Mouse (Mus musculus): ENCODE results near the gene Trappc5. TPM values are rescaled to one million over a fixed set of nuclear protein-coding genes. Genes with fewer than 3 reads are reported as not detected.

Trappc5 gene
- polyA plus RNA-seq, 1 experiment from 2014 or later = 41.5 TPM

- Histone ChIP-seq H3K36me3 (peaks cover 47% of the 10 kb centered on the region), H3K4me3 (no peak overlapping the region), H3K9me3 (no peaks in the 10 kb centered on the region), H3K4me1 (peaks cover 16% of the 10 kb centered on the region), H3K4me2 (replicated peaks) (no peak overlapping the region), H3K27me3 (no peaks in the 10 kb centered on the region), H3K9ac (no peak overlapping the region), H3K27ac (no peak overlapping the region)
- ATAC-seq (ENCODE audit: low FRiP score, low read depth) = no peak
- 91% methylated on average over 5 of the region's 5 CpGs for WGBS
These were observed 3.6 kb downstream of the Trappc5 start for GRCm38 (mm10) chr8:3679656-3680055.

- no peaks in the 10 kb centered on the region for H3K27me3 ChIP-seq
- no peak overlapping the region for H3K27ac ChIP-seq
- no peak overlapping the region for H3K4me3 ChIP-seq
- peaks cover 8% of the 10 kb centered on the region for H3K4me1 ChIP-seq
- H3K9me3 ChIP-seq = no peaks in the 10 kb centered on the region
- WGBS = 90% methylated on average over 5 of the region's 5 CpGs
- no peak overlapping the region for H3K9ac ChIP-seq
- peaks cover 47% of the 10 kb centered on the region for H3K36me3 ChIP-seq
- no peak overlapping the region for H3K4me2 ChIP-seq (replicated peaks)
- no peak for ATAC-seq (ENCODE audit: low FRiP score, low read depth)
These were observed 6.3 kb downstream of the Trappc5 start for GRCm38 (mm10) chr8:3682435-3682834.

GRCm38 (mm10) chr8:3683408-3684176 is 7.5 kb downstream of the Trappc5 start:
- WGBS = 66% methylated on average over 6 of the region's 6 CpGs

GRCm38 (mm10) chr8:3684530-3684929 is 8.4 kb downstream of the Trappc5 start:
- no peak overlapping the region for H3K27ac ChIP-seq
- no peak overlapping the region for H3K4me3 ChIP-seq
- H3K4me1 ChIP-seq = no peaks in the 10 kb centered on the region
- ATAC-seq (ENCODE audit: low FRiP score, low read depth) = no peak
- H3K9ac ChIP-seq = no peak overlapping the region
- no peaks in the 10 kb centered on the region for H3K27me3 ChIP-seq
- H3K9me3 ChIP-seq = no peaks in the 10 kb centered on the region
- H3K36me3 ChIP-seq = peaks cover 36% of the 10 kb centered on the region
- H3K4me2 ChIP-seq (replicated peaks) = no peak overlapping the region

More at GRCm38 (mm10) chr8:3683408-3684176, 7.5 kb downstream of the Trappc5 start:
- Histone ChIP-seq H3K4me1 (no peaks in the 10 kb centered on the region), H3K9ac (no peak overlapping the region), H3K27me3 (no peaks in the 10 kb centered on the region), H3K4me2 (replicated peaks) (no peak overlapping the region), H3K9me3 (no peaks in the 10 kb centered on the region), H3K36me3 (peaks cover 45% of the 10 kb centered on the region), H3K27ac (no peak overlapping the region), H3K4me3 (no peak overlapping the region)
- no peak for ATAC-seq (ENCODE audit: low FRiP score, low read depth)

- no peak overlapping the region for H3K27ac ChIP-seq
- no peaks in the 10 kb centered on the region for H3K27me3 ChIP-seq
- no peak overlapping the region for H3K9ac ChIP-seq
- H3K36me3 ChIP-seq = peaks cover 27% of the 10 kb centered on the region
- no peaks in the 10 kb centered on the region for H3K9me3 ChIP-seq
- no peaks in the 10 kb centered on the region for H3K4me1 ChIP-seq
- no peak overlapping the region for H3K4me3 ChIP-seq
- ATAC-seq (ENCODE audit: low FRiP score, low read depth) = no peak
- 75% methylated on average over 5 of the region's 5 CpGs for WGBS
- no peak overlapping the region for H3K4me2 ChIP-seq (replicated peaks)
These were observed 9.3 kb downstream of the Trappc5 start for GRCm38 (mm10) chr8:3685422-3685821.

- Histone ChIP-seq H3K4me1 (no peaks in the 10 kb centered on the region), H3K9ac (no peak overlapping the region), H3K27me3 (no peaks in the 10 kb centered on the region), H3K4me2 (replicated peaks) (no peak overlapping the region), H3K9me3 (no peaks in the 10 kb centered on the region), H3K27ac (no peak overlapping the region), H3K36me3 (peaks cover 7% of the 10 kb centered on the region), H3K4me3 (no peak overlapping the region)
- ATAC-seq (ENCODE audit: low FRiP score, low read depth) = no peak
- WGBS = 75% methylated on average over 6 of the region's 6 CpGs
These were observed 11.4 kb downstream of the Trappc5 start for GRCm38 (mm10) chr8:3687537-3687936.

GRCm38 (mm10) chr8:3690774-3691173 is 14.7 kb downstream of the Trappc5 start:
- no peaks in the 10 kb centered on the region for H3K27me3 ChIP-seq
- H3K9me3 ChIP-seq = no peaks in the 10 kb centered on the region
- no peak overlapping the region for H3K4me2 ChIP-seq (replicated peaks)
- WGBS = 66% methylated on average over 3 of the region's 3 CpGs
- no peak overlapping the region for H3K27ac ChIP-seq
- H3K9ac ChIP-seq = no peak overlapping the region
- H3K4me1 ChIP-seq = no peaks in the 10 kb centered on the region
- H3K36me3 ChIP-seq = no peaks in the 10 kb centered on the region
- H3K4me3 ChIP-seq = no peak overlapping the region
- ATAC-seq (ENCODE audit: low FRiP score, low read depth) = no peak

- 56% methylated on average over 3 of the region's 3 CpGs for WGBS
- Histone ChIP-seq H3K4me2 (replicated peaks) (no peak within 1 kb of the TSS), H3K36me3 (no peaks in the 10 kb centered on the region), H3K9ac (no peak within 1 kb of the TSS), H3K27me3 (no peaks in the 10 kb centered on the region), H3K4me1 (no peaks in the 10 kb centered on the region), H3K4me3 (no peak within 1 kb of the TSS), H3K27ac (no peak within 1 kb of the TSS), H3K9me3 (no peaks in the 10 kb centered on the region)
- ATAC-seq (ENCODE audit: low FRiP score, low read depth) = no peak
These were observed 18.0 kb downstream of the Trappc5 start, which contains the start of gene Fcer2a for GRCm38 (mm10) chr8:3694121-3694520. Fcer2a (minus strand) TSS chr8:3694175.

GRCm38 (mm10) chr8:3701491-3701890 is 25.4 kb downstream of the Trappc5 start:
- Histone ChIP-seq H3K27ac (no peak overlapping the region), H3K4me2 (replicated peaks) (no peak overlapping the region), H3K4me3 (no peak overlapping the region), H3K9me3 (no peaks in the 10 kb centered on the region), H3K36me3 (no peaks in the 10 kb centered on the region), H3K9ac (no peak overlapping the region), H3K4me1 (no peaks in the 10 kb centered on the region), H3K27me3 (no peaks in the 10 kb centered on the region)
- 94% methylated on average over 1 of the region's 1 CpGs for WGBS
- no peak for ATAC-seq (ENCODE audit: low FRiP score, low read depth)

GRCm38 (mm10) chr8:3705711-3706110 is 29.6 kb downstream of the Trappc5 start:
- Histone ChIP-seq H3K4me1 (no peaks in the 10 kb centered on the region), H3K9me3 (no peaks in the 10 kb centered on the region), H3K4me2 (replicated peaks) (no peak overlapping the region), H3K27me3 (no peaks in the 10 kb centered on the region), H3K36me3 (no peaks in the 10 kb centered on the region), H3K9ac (no peak overlapping the region), H3K27ac (no peak overlapping the region), H3K4me3 (no peak overlapping the region)
- ATAC-seq (ENCODE audit: low FRiP score, low read depth) = no peak
- 61% methylated on average over 4 of the region's 4 CpGs for WGBS

GRCm38 (mm10) chr8:3707611-3708010 is 31.5 kb downstream of the Trappc5 start:
- no peaks in the 10 kb centered on the region for H3K4me1 ChIP-seq
- no peak overlapping the region for H3K4me3 ChIP-seq
- ATAC-seq (ENCODE audit: low FRiP score, low read depth) = no peak
- no peaks in the 10 kb centered on the region for H3K27me3 ChIP-seq
- no peaks in the 10 kb centered on the region for H3K9me3 ChIP-seq
- WGBS = 76% methylated on average over 7 of the region's 7 CpGs
- no peak overlapping the region for H3K4me2 ChIP-seq (replicated peaks)
- no peak overlapping the region for H3K27ac ChIP-seq
- no peak overlapping the region for H3K9ac ChIP-seq
- no peaks in the 10 kb centered on the region for H3K36me3 ChIP-seq

GRCm38 (mm10) chr8:3710312-3710711 is 34.2 kb downstream of the Trappc5 start:
- no peaks in the 10 kb centered on the region for H3K4me1 ChIP-seq
- H3K36me3 ChIP-seq = no peaks in the 10 kb centered on the region
- H3K4me2 ChIP-seq (replicated peaks) = no peak overlapping the region
- H3K27ac ChIP-seq = no peak overlapping the region
- ATAC-seq (ENCODE audit: low FRiP score, low read depth) = no peak
- H3K9ac ChIP-seq = no peak overlapping the region
- WGBS = 72% methylated on average over 3 of the region's 3 CpGs
- H3K9me3 ChIP-seq = no peaks in the 10 kb centered on the region
- no peaks in the 10 kb centered on the region for H3K27me3 ChIP-seq
- H3K4me3 ChIP-seq = no peak overlapping the region

GRCm38 (mm10) chr8:3711646-3712045 is 35.5 kb downstream of the Trappc5 start:
- no peak overlapping the region for H3K4me3 ChIP-seq
- no peaks in the 10 kb centered on the region for H3K36me3 ChIP-seq
- 63% methylated on average over 2 of the region's 2 CpGs for WGBS

More at GRCm38 (mm10) chr8:3711646-3712045, 35.5 kb downstream of the Trappc5 start:
- ATAC-seq (ENCODE audit: low FRiP score, low read depth) = no peak
- H3K4me1 ChIP-seq = no peaks in the 10 kb centered on the region
- H3K9ac ChIP-seq = no peak overlapping the region
- no peak overlapping the region for H3K27ac ChIP-seq
- no peaks in the 10 kb centered on the region for H3K27me3 ChIP-seq
- H3K4me2 ChIP-seq (replicated peaks) = no peak overlapping the region
- H3K9me3 ChIP-seq = no peaks in the 10 kb centered on the region
